ENCODE assay signal across 13 mouse cellular contexts in the genomic region with DNA sequence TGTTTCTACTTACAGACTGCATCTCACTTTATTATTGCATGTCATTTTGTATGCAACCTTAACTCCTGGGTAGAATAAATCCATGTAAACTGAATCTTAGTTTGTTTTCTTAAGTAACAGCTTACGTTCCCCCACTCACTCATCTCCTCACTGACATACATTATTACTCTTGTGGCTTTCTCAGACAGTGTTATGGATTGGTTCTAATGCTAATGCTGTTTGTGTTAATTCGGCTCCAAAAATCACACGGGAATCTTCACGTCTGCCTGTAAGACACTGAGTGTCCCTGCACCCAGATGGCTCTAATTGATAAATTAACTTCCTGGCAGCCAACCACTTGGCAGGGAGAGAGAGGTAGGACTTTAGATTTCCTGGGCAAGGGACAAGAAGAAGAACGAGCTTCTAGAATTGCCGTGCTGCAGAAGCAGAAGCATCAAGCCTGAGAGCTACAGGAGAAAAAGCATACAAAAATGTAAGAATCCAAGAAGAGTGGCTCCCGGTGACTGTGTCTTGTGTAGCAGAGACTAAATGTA.
DNase-seq lines count a peak whose midpoint lies in the region; ATAC-seq and TF ChIP-seq lines count a peak whose summit lies in the region.
"Had no signal": no experiment of that assay in that cellular context is flagged by ENCODE, and none has a peak within 500 bp of the region (broad histone marks: within the 10 kb centered on the region; RNA-seq: fewer than 3 reads in every experiment).

No protein-coding gene starts in this region.

- no peak overlapping the region for H3K9ac ChIP-seq in midbrain, embryonic 14.5 days (replicated peaks; ENCODE audit: low read length)
- no peak overlapping the region for H3K9ac ChIP-seq in midbrain, embryonic 16.5 days (ENCODE audit: low read depth, low read length)
- H3K9ac ChIP-seq: heart, embryonic 15.5 days had no signal

- DNase-seq in cerebellum, adult 11 months: no peak
- peak; percentile 30 for DNase-seq in kidney, adult 2 months
- DNase-seq in kidney, postnatal 14 days: no peak
- DNase-seq in midbrain, embryonic 14.5 days: peak; percentile 7
- no peak for DNase-seq in heart, adult 8-10 months (ENCODE audit: low spot score)
- DNase-seq: gastrocnemius, postnatal 14 days had no signal

- no peaks in the 10 kb centered on the region for H3K4me1 ChIP-seq in kidney, adult 2 months (ENCODE audit: control insufficient read depth, insufficient read depth, low read length)
- H3K4me1 ChIP-seq in midbrain, embryonic 14.5 days (ENCODE audit: control insufficient read depth, insufficient read depth, low read length): no peaks in the 10 kb centered on the region
- 0 out of 2 replicates have a peak, but pooled peaks cover 3% of the 10 kb centered on the region for H3K4me1 ChIP-seq in midbrain, embryonic 16.5 days (ENCODE audit: control insufficient read depth, insufficient read depth, low read length)
- peaks cover 5% of the 10 kb centered on the region; the same call in 1 of the 2 replicates for H3K4me1 ChIP-seq in embryonic fibroblast, embryonic 13.5 days (ENCODE audit: control insufficient read depth, insufficient read depth, low read length)
- H3K4me1 ChIP-seq: megakaryocyte, embryonic 14.5 days had no signal

- no peak overlapping the region for H3K4me3 ChIP-seq in kidney, adult 2 months (ENCODE audit: insufficient read depth, low read depth, low read length)
- H3K4me3 ChIP-seq in midbrain, embryonic 14.5 days (replicated peaks; ENCODE audit: low read depth, low read length): no peak overlapping the region
- no peak overlapping the region for H3K4me3 ChIP-seq in midbrain, embryonic 16.5 days (ENCODE audit: low read depth, low read length)
- no peak overlapping the region for H3K4me3 ChIP-seq in embryonic fibroblast, embryonic 13.5 days (ENCODE audit: insufficient read depth, low read length)
- H3K4me3 ChIP-seq: heart, embryonic 15.5 days; megakaryocyte, embryonic 14.5 days had no signal

- no peak for TF ChIP-seq POLR2A in kidney, adult 2 months (IDR thresholded peaks at IDR 0.05; ENCODE audit: low read depth, low read length)
- no peak; the same call in 1 of the 2 replicates for TF ChIP-seq POLR2A in embryonic fibroblast, embryonic 13.5 days (IDR thresholded peaks at IDR 0.05; ENCODE audit: low read depth, low read length)

- 0 out of 2 replicates have a peak, but pooled peaks have one; percentile 47 for ATAC-seq in cerebellum, adult (ENCODE audit: insufficient number of reproducible peaks, low FRiP score, low TSS enrichment)
- no peak for ATAC-seq in midbrain, embryonic 14.5 days (ENCODE audit: low FRiP score, low TSS enrichment)
- no peak for ATAC-seq in midbrain, embryonic 16.5 days
- ATAC-seq: intestine, embryonic 16.5 days had no signal

- no peak for TF ChIP-seq CTCF in kidney, adult 2 months (conservative IDR thresholded peaks at IDR 0.05; ENCODE audit: insufficient read depth, insufficient read length, low read depth, low read length)
- TF ChIP-seq CTCF in embryonic fibroblast, embryonic 13.5 days (IDR thresholded peaks at IDR 0.05; ENCODE audit: borderline replicate concordance, insufficient read depth, low read length): no peak

- H3K27ac ChIP-seq in kidney, adult 2 months (ENCODE audit: insufficient read depth, low read depth, low read length): no peak overlapping the region
- H3K27ac ChIP-seq in midbrain, embryonic 14.5 days (replicated peaks; ENCODE audit: low read depth, low read length): no peak overlapping the region
- no peak overlapping the region for H3K27ac ChIP-seq in midbrain, embryonic 16.5 days (ENCODE audit: low read length)
- peak overlapping the region; percentile 86 for H3K27ac ChIP-seq in embryonic fibroblast, embryonic 13.5 days (ENCODE audit: insufficient read depth, low read length)
- H3K27ac ChIP-seq: heart, embryonic 15.5 days; stomach, postnatal 0 days had no signal

- no peak overlapping the region for H3K4me2 ChIP-seq in midbrain, embryonic 14.5 days (ENCODE audit: low read length)
- no peak overlapping the region for H3K4me2 ChIP-seq in midbrain, embryonic 16.5 days (ENCODE audit: low read length)
- H3K4me2 ChIP-seq: heart, embryonic 15.5 days had no signal

- H3K36me3 ChIP-seq in kidney, adult 2 months (ENCODE audit: control insufficient read depth, insufficient read depth, low read length): no peaks in the 10 kb centered on the region
- no peaks in the 10 kb centered on the region for H3K36me3 ChIP-seq in midbrain, embryonic 14.5 days (ENCODE audit: control insufficient read depth, insufficient read depth, low read length)
- no peaks in the 10 kb centered on the region for H3K36me3 ChIP-seq in midbrain, embryonic 16.5 days (ENCODE audit: control insufficient read depth, insufficient read depth, low read length)
- H3K36me3 ChIP-seq: heart, embryonic 15.5 days had no signal

- WGBS in kidney, adult 2 months: 32% methylated on average over 7 of the region's 7 CpGs
- 62% methylated on average over 7 of the region's 7 CpGs for WGBS in midbrain, embryonic 14.5 days
- WGBS in midbrain, embryonic 16.5 days: 59% methylated on average over 7 of the region's 7 CpGs

- no peaks in the 10 kb centered on the region; the same call in 1 of the 2 replicates for H3K27me3 ChIP-seq in kidney, adult 2 months (replicated peaks; ENCODE audit: control insufficient read depth, insufficient read depth, low read length)
- no peaks in the 10 kb centered on the region for H3K27me3 ChIP-seq in midbrain, embryonic 14.5 days (ENCODE audit: control insufficient read depth, insufficient read depth, low read length)
- no peaks in the 10 kb centered on the region for H3K27me3 ChIP-seq in midbrain, embryonic 16.5 days (ENCODE audit: control insufficient read depth, insufficient read depth, low read depth, low read length)
- H3K27me3 ChIP-seq: heart, embryonic 15.5 days; megakaryocyte, embryonic 14.5 days had no signal

- H3K9me3 ChIP-seq in midbrain, embryonic 14.5 days (ENCODE audit: control insufficient read depth, low read length): no peaks in the 10 kb centered on the region
- H3K9me3 ChIP-seq in midbrain, embryonic 16.5 days (replicated peaks; ENCODE audit: control insufficient read depth, low read length, poor library complexity, severe bottlenecking): no peaks in the 10 kb centered on the region
- H3K9me3 ChIP-seq: heart, embryonic 15.5 days; megakaryocyte, embryonic 14.5 days had no signal

Comparison
In these comparisons a context has a peak if more than half of its experiments do, and no peak if none do; other contexts are left out.
1. DNase-seq: peak in kidney, adult 2 months (single experiment) and midbrain, embryonic 14.5 days (single experiment); none in cerebellum, adult 11 months (single experiment), kidney, postnatal 14 days (single experiment) and heart, adult 8-10 months (single experiment).